Mouse (Mus musculus) T-helper 1 cell (primary cell): Measurements from ENCODE around the gene Olfr497.

Experiments used
- in situ Hi-C: fragments of 300-600 bp; cut with MboI, MseI; formaldehyde crosslinking; loops from one replicate; pipeline ENCODE4 v1.15.1; 2025; ENCODE audit warnings: high pct_unique_total_duplicates

Gene Olfr497

GRCm38 (mm10) chr7:108420121-108420520 lies at the start of gene Olfr497:
Gene Olfr497, plus strand, starts transcription at chr7:108420421.
- in situ Hi-C loops = no loop called here

GRCm38 (mm10) chr7:108392867-108393266 lies 27.4 kb upstream of the Olfr497 start, which contains the start of gene Olfr495:
Gene Olfr495, plus strand, starts transcription at chr7:108393167.
- in situ Hi-C loops = no loop called here

GRCm38 (mm10) chr7:108465026-108465425 lies 44.8 kb downstream of the Olfr497 start, which contains the start of gene Olfr498:
Gene Olfr498, plus strand, starts transcription at chr7:108465326.
- in situ Hi-C loops = no loop called here
